Mouse (Mus musculus) right cerebral cortex, postnatal 10 days (tissue): ENCODE results near the gene Gck.
"Not testable (repeated sequence)": the region's sequence is repeated elsewhere in the genome, so short reads cannot be mapped to it uniquely, and the experiment has no call there.

ENCODE experiments used
- DNase-seq, 2 experiments: peaks; one replicate each; pipeline ENCODE4 v3.0.0; 2021; ENCODE audit warnings: low spot score in 2 of 2

Gene Gck

DNA sequence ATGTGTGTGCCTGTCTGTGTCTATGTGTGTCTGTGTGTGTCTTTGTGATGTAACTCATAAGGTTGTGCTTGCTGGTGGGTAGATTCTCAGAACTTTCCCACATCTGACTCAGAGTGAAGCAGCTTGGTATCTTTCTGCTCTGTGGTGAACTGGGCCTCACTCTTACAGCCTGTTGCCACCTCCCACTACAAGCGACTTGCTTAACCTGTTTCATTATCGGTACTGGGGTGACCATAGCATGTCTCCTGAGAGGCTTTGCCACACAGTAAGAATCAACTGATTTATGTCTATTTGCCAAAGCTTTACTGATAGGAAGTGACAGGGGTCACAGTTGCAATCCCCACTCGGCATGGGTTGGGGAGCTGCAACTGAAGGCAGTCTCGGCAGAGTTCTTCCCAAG is 41.2 kb downstream of the Gck start:
- DNase-seq: no peak

DNA sequence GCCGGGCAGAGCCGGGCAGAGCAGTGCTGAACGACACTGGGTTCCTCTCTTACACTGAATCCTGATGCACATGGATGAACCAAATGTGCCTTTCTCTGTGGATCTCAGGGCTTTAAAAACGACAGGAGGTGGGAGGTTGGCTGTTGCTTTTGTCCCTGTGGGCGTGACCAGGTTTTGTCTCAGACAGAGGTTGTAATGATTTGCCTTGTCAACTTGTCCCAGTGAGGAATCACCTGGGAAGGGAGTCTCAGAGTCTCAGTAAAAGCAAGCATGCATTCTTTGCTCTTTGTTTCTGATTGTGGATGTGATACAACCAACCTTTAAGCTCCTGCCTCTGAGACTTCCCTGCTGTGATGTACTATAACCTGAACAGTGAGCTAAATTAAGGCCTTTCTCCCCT is 42.8 kb downstream of the Gck start:
- DNase-seq: peak in 1 of 2 experiments; percentile 15

DNA sequence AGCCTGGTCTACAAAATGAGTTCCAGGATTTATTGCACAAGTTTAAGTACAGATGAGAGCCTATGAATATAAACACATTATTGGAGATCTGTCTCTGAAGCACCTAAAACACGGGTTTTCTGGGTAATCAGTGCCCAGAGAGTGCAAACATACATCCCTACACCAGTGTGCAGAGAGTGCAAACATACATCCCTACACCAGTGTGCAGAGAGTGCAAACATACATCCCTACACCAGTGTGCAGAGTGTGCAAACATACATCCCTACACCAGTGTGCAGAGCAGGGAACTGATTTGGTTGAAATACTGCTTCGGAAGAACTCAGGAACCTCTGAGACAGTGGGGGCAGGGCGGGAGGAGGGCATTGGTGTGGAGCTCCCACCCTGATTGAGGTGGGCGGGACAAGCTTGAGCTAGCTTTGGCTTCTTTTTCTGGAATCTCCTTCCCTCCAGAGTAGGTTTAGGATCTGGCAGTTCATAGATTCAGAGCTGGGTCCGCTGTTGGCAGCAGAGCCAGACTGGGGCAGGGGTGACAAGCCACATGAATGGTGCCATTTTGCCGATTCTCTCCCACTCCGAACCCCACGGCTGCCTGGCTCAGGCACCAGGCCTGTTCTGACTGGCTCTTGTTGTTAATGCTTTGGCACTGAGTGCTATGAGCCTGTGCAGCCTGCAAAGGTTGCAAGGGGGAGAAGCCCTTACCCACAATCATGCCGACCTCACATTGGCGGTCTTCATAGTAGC is 43.9 kb downstream of the Gck start:
- DNase-seq: peak in 1 of 2 experiments; percentile 57

DNA sequence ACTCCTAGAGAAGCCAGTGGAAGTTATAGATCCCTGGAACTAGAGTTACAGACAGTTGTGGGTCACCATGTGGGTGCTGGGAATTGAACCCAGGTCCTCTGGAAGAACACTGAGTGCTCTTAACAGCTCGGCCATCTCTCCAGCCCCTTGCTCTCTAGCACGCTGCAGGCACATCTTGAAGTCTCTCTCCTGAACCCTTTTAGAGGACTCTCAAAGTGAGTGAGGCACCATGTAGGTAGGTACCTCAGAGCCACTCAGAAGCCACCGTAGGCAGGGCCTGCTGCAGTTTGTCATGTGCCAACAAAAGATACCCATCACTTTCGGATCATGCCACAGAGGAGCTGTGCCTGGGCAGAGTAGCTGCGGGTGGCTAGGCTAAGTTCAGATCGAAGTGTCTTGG is 45.0 kb downstream of the Gck start:
- no peak for DNase-seq

DNA sequence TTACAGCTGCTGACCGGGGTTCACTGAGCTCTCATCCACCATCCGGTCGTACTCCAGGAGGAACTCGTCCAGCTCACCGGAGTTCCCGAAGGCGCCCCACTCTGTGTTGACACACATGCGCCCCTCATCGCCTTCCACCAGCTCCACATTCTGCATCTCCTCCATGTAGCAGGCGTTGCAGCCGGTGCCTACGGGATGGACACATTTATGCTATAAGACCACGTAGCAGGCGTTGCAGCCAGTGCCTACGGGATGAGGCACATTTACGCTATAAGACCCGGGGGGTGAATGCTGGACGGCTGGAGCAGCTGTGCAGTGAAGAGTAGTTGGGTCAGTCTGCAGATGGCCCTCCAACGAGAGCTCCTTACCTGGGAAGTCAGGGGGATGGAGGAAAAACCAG is 45.5 kb downstream of the Gck start:
- no peak for DNase-seq

DNA sequence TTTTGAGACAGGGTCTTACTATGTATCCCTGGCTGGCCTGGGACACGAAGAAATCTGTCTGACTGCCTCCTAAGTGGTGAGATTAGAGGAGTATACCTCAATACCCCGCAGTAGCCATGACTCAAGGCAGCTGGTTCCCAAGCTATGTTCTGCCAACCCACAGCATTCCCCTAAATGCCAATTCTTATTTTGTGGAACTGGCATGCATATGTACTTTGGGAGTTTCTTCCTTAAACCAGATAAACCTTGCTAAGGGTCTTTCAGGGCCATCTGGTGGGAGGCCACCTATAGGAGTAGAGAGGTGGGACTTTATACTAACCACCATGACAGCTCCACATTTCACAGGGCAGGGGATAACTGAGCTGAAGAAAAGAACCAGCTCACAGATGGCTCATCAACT is 46.0 kb downstream of the Gck start:
- DNase-seq: no peak

DNA sequence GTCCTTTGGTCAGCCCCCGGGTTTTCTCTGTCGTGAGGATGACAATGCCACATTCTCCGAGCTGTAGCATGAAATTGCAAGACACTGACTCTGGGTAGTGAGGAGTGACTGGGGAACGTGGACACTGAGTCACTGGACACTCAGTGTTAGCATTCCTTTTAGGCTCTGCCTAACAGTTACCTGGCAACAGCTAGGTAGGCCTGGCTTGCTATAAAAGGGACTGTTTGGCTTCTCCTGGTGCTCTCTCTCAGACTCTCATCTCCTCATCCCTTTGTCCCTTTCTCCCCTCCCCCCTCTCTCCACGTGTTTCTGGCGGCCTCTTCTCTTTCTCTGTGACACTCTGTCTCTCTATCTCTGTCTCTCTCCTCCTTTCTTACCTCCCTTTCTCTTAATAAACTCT is 47.5 kb downstream of the Gck start:
- DNase-seq: no peak

DNA sequence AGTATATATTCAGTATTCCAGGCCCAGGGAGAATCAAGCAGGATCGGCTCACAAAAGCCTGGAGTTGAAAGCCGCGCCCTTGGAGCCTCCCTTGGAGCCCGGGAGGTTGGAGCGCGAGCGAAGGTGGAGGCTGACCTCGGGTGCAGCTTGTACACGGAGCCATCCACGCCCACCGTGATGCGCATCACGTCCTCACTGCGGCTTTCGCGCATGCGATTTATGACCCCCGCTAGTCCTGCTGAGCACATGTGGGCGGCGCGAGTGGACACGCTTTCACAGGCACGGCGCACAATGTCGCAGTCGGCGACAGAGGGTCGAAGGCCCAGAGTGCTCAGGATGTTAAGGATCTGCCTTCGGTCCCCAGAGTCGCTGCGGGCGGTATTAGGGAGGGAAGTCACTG is 47.9 kb downstream of the Gck start:
- DNase-seq: peak; percentile 80 to 85

DNA sequence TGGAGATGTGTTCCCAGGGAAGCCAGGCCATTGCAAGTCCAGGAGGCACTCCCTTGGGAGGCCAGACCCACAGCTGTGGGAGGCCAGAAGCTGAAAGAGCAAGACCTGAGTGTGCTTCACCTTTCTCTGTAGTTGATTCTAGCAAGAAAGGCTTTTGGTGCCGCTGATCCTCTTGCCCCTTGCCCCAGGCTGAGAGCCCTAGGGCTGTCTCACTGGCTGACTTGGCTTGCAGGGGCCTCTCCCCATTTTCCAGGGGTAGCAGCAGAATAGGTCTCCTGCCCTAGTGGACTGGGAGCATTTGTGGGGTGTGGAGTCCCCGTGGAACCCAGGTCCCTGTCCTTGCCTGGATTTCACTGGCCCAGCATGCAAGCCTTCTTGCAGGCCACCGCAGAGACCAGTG is 48.6 kb downstream of the Gck start:
- no peak for DNase-seq

DNA sequence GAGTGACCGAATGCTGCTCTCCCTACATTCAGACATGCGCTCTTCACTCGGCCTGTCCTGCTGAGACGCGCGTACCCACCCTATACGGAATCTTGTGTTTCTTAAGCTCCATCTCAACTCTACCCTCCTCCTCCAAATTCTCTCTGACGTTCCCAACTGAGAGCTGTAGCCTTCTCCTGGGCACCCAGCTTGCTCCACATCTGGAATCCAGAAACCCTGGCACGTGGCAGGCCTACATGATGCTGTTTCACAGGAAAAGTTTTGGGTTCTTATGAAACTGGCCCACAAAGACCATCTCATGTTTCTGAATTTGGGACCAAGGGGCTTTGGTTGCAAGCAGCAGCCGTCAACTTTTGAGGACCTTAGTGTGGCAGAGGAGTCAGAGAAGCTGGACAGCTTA is 50.6 kb downstream of the Gck start:
- DNase-seq: no peak

DNA sequence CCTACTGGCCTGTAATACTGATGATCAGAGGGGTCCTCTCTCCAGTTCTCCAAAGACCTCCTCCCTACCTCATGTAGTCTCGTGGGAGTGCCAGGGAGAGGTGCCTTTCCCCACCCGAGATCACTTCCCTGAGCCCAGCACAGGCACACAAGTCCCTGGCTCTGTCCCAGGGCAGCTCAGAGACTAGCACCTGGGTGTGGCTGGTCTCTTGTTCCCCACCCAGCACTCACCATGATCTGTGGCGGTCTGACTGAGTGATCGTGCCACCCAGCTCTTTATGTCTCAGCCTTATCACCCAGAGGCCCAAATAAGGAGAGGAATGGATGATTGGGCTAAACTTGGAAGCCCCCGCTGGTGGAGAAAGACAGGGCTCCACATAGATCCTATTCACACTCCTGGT is 51.4 kb downstream of the Gck start, which contains the start of gene Myl7:
Gene Myl7, minus strand, starts transcription at position 252 of the 400 bp plus-strand sequence.
- no peak for DNase-seq

DNA sequence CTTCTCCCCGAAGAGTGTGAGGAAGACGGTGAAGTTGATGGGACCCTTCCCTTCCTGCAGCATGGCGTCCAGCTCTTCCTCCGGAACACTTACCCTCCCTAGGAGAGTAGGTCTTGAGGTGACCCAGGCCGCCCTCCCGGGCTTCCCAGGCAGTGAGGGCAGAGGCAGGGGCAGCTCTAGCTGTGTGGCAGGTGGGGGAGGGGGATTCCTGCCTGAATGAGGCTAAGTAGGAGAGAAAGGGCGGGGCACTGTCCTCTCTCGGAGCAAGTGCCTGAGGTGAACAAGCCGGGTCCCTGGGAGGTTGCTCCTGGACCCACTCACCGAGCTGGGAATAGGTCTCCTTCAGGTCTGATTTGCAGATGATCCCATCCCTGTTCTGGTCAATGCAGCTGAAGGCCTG is 52.0 kb downstream of the Gck start:
- DNase-seq: no peak

DNA sequence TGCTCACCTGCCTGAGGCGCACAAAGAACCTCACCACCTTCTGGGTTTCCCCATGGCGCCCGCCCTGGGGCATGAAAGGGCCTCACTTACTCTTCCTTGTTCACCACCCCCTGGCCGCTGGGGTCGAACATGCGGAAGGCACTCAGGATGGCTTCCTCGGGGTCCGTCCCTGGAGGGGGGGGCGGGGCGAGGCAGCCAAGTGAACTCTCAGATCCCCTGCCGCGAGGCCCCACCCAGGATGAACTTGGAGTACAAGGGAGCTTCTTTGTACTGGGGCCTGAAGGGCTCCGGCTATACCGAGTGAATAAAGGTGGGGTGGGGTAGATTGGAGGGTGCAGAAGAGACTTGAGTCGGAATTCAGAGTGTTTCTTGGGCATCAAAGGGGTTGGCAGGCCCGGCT is 52.7 kb downstream of the Gck start:
- DNase-seq: no peak

DNA sequence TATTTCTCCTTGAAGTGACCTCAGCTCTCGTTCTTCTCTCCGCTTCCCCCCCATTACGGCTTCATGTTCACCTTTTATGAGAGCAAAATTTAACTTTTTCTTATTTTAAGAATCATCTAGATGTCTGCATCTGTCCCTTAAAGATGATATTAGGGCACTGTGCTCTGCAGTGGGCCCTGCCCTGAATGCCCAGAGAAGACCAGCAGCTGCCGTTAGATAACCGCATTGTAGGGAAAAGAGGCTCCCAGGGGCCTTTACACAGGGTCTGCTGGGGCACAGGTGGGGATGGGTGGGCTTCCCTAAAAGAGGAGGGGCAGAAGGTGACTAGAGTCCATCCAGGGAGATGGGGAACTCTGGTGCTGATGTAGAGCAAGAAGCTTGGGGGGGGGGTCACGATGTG is 56.1 kb downstream of the Gck start:
- DNase-seq: no peak

DNA sequence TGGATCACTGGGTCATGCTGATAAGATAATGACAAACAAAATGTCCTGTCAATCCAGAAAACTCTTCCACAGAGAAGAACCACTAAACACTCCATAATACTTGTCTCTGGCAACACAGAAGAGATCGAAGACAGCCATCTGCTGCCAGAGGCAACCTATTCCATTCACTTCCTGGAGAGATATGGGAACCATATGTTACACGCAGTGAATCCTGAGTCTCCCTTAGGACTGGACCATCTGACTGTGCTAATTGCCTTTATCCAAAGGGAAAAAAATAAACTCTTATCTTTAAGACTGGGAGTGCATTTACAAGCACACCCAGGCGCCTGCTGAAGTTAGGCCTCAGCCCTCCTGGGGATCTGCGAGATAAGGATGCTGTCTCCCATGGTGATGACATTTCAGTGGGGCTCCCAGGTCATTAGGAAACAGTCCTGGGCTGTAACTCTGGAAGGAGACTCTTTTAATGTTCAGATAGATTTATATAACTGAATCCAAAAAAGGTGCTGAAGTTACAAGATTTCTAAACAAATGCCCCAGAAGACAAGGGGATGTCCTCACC is 57.0 kb downstream of the Gck start:
- peak in 1 of 2 experiments; percentile 58 for DNase-seq

DNA sequence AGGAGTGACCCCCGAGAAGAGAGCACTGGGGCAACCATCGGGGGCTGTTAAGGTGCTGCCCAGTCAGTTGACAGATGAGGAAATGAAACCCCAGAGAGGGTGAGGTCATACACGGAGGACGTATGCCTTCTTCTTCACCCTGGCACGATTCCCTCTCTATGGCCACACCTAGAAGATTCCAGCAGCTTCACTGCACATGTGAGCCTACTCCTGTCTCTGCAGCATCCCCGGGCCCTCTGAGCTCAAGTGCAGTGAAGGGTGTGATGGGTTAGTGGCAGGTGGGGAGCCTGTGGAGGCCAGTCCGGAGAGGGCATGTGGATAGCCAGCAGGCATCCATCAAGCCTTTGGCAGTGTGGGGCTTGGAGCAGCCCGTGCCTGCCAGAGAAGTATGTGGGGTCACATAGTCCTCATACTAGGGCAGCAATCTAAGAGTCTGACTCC is 57.7 kb downstream of the Gck start:
- no peak for DNase-seq

DNA sequence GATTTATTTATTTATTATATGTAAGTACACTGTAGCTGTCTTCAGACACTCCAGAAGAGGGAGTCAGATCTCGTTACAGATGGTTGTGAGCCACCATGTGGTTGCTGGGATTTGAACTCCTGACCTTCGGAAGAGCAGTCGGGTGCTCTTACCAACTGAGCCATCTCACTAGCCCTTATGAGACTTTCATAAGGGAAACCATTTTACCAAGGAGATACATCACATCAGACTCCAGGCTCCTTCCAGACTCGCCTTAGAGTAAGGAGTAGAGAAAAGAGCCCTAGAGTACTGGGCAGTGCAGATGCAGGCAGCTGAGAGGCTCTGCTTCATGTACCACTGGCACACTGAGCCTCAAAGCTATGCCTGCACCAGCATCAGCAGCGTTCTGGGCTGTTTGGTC is 61.3 kb downstream of the Gck start:
- not testable (repeated sequence) for DNase-seq

DNA sequence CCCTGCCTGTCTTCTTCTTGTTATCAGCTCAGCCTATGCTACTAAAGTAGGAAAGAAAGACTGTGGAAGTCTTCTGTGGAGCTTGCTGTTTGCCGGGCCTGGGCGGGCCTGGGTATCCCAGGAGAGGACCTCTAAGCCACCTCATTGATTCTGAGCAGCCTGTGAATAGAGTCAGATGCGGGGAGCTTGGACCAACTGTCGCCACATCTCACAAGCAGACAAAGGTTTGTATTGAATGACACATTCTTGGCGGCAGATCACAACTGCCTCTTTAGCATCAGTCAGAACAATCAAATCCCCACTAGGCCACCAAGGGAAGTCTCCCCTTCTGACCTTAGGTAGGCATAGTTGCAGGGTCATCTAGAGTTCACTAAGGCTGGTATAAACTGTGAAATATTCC is 62.6 kb downstream of the Gck start:
- DNase-seq: no peak

DNA sequence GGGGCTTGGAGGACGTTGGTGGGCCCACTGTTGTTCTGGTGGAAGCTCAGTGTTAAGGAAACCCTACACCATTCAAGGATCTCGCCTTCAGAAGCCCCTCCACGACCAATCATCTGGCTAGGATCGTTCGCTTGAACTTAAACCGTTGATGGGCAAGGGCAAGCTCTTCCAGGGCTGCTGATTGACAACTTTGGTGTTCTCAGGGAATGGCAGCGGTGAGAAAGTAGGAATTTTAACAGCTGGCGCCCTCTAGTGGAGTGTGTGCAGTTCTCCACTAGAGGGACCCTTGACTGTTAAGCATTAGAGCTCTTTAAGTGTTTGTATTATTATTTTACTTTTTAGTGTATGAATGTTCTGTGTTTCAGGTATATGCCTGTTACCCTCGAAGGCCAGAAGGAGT is 63.7 kb downstream of the Gck start:
- DNase-seq: peak; percentile 63 to 80

DNA sequence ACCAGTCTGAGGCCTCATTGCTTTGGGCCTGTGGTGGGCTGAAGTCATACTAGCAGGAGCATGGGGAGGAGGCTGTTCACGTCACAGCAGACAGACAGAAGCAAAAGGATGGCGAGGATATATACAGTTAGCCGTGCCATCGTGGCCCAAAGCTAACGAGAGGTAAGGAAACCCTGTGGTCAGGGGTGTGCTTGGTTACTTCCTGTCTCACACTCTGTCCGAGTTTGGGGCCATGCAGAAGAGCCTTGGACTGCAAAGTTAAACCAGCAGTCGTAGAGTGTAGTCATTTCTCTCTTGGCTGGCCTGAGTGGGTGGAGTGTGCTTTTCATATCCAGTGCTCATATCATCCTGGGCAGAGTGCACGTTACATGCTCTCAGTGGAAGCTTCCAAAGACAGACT is 67.4 kb downstream of the Gck start:
- no peak for DNase-seq

DNA sequence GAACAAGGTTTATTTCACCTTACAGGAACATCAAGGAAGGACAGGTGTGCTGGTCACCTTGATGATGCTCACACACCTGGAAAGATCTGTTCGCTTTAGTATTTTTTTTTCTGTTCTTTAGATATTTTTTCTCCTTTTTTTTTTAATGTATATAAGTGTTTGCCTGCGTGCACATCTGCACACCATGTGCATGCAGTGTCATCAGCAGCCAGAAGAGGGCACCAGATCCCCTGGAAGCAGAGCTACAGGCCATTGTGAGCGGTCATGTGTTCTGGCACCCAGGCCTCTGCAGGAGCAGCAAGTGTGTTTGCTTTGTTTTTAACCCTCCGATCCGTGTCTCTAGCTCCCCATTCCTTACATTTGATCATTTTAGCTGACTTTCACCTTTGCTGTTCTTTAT is 70.0 kb downstream of the Gck start:
- peak; percentile 74 to 77 for DNase-seq

DNA sequence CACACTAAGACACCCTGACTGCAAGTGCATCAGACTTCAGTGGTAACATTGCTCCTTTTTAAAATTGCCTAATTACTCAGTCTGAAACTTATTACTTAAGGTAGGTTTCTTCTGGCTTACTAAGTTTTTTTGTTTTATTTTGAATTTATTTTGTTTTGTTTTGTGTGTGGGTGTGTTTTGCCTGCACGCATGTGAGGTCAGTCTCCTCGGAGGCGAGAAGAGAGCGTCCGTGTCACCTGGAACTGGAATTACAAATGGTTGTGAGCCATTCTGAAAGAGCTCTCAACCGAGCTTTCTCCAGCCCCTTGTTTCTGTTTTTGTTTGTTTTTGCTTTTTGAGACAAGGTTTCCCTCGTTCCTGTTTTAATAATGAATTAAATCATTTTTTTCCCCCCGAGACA is 71.2 kb downstream of the Gck start:
- DNase-seq: no peak

DNA sequence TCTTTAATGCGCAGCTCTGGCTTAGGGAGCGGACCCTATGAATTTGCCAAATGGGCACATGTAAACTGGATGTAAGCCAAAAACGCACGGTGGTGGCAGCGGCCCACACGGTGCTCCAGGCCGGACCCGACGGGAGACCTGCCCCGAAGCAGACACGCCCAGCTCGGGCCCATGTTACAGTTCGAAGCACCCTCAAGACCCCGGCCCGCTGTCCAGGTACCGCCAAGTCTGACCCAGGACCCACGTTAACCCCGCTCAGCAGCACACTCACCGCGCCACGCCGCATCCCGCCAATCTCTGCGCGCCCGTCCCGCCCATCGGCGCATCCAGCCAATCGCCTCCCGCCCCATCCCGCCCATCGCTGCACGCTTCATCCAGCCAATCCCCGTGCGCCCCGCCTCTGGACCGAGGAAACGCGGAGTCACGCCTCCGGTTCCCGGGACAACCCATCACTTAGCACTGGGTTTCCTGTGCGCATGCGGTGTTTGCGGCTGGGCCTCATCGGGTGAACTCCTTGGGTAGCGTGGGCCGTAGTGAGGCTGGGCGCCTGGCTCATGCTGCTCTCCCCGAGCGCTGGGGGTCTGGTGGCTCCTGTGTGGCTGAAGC is 71.9 kb downstream of the Gck start, which contains the start of gene Pold2:
Gene Pold2, minus strand, starts transcription at position 372 of the 606 bp plus-strand sequence.
- DNase-seq: peak; percentile 99
